ENCODE assay signal across 19 mouse cellular contexts in the genomic region with DNA sequence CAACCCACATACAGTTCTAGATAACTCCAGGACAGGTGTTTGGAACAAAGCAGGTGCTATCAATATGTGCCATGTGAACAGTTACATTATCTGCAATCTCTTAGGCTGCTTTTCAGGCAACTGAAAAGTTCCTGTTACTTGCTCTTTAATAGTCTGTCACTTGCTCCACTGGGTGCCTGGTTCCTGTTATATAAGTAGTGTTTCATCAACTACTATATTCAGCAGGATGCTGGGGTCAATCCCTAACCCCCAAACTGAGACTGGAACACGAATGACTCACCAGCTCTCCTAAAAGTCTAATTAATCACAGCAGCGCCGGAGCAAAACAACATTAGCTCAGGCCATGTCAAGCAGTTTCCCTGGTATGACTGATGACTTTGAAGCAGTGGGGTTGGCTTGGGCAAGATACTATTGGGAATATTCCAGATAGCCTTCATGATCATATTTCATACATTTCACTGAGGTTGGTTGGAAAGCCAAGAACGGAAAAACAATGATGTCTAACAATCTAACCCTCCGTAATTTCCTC.
DNase-seq lines count a peak whose midpoint lies in the region; ATAC-seq lines count a peak whose summit lies in the region.
"Had no signal": no experiment of that assay in that cellular context is flagged by ENCODE, and none has a peak within 500 bp of the region (broad histone marks: within the 10 kb centered on the region; RNA-seq: fewer than 3 reads in every experiment).

No protein-coding gene starts in this region.

- H3K27me3 ChIP-seq in forebrain, embryonic 15.5 days = no peaks in the 10 kb centered on the region
- H3K27me3 ChIP-seq: midbrain, embryonic 15.5 days had no signal

- DNase-seq in embryo, embryonic 9.5 days (ENCODE audit: extremely low spot score) = peak; percentile 2
- no peak for DNase-seq in embryo, embryonic 10 days (ENCODE audit: low spot score)
- peak; percentile 3 for DNase-seq in lung, postnatal 36 days
- no peak for DNase-seq in lung, postnatal 25 days (ENCODE audit: low spot score)
- no peak for DNase-seq in cerebellum, adult 18-20 months
- DNase-seq: cerebellum, adult 9-11 months; forebrain, postnatal 0 days; gastrocnemius, postnatal 10 days; layer of hippocampus, postnatal 36 days; left cerebral cortex, postnatal 4 days; lung, adult 18-20 months; right cerebral cortex, adult 18-20 months; thymus, adult 18-20 months had no signal

- no peak overlapping the region for H3K4me2 ChIP-seq in forebrain, embryonic 15.5 days (replicated peaks)
- H3K4me2 ChIP-seq: midbrain, embryonic 15.5 days had no signal

- H3K9ac ChIP-seq in forebrain, embryonic 15.5 days (replicated peaks) = no peak overlapping the region
- H3K9ac ChIP-seq: forebrain, postnatal 0 days; midbrain, embryonic 15.5 days had no signal

- H3K4me3 ChIP-seq in forebrain, embryonic 15.5 days = no peak overlapping the region
- H3K4me3 ChIP-seq: embryonic facial prominence, embryonic 10.5 days; midbrain, embryonic 15.5 days had no signal

- 88% methylated on average over 5 of the region's 5 CpGs for WGBS in forebrain, embryonic 15.5 days

- no peaks in the 10 kb centered on the region for H3K9me3 ChIP-seq in forebrain, embryonic 15.5 days
- H3K9me3 ChIP-seq: midbrain, embryonic 15.5 days had no signal

- H3K27ac ChIP-seq in forebrain, embryonic 15.5 days (replicated peaks) = no peak overlapping the region
- H3K27ac ChIP-seq: embryonic facial prominence, embryonic 10.5 days; midbrain, embryonic 15.5 days had no signal

- ATAC-seq in granulocyte monocyte progenitor cell, adult 5-6 weeks (replicated peaks; ENCODE audit: poor library complexity, severe bottlenecking) = peak; percentile 72
- ATAC-seq in forebrain, embryonic 15.5 days (replicated peaks) = no peak
- ATAC-seq: forebrain, postnatal 0 days; hindbrain, embryonic 16.5 days; intestine, postnatal 0 days; midbrain, embryonic 15.5 days had no signal

- no peaks in the 10 kb centered on the region for H3K36me3 ChIP-seq in forebrain, embryonic 15.5 days
- H3K36me3 ChIP-seq: embryonic facial prominence, embryonic 10.5 days; midbrain, embryonic 15.5 days had no signal

- no peaks in the 10 kb centered on the region for H3K4me1 ChIP-seq in forebrain, embryonic 15.5 days
- H3K4me1 ChIP-seq: midbrain, embryonic 15.5 days had no signal

Comparison
In these comparisons a context has a peak if more than half of its experiments do, and no peak if none do; other contexts are left out.
1. DNase-seq: peak in embryo, embryonic 9.5 days (single experiment) and lung, postnatal 36 days (single experiment); none in embryo, embryonic 10 days (single experiment), lung, postnatal 25 days (single experiment) and cerebellum, adult 18-20 months (0 of 2).